Mouse (Mus musculus) induced T-regulatory cell, adult 2 months (primary cell): ENCODE data around the gene Smyd1.

Experiments used
- DNase-seq: peaks from one replicate; pipeline ENCODE4 v3.0.0-alpha.2; 2012; ENCODE audit warnings: low read depth

Gene Smyd1

DNA sequence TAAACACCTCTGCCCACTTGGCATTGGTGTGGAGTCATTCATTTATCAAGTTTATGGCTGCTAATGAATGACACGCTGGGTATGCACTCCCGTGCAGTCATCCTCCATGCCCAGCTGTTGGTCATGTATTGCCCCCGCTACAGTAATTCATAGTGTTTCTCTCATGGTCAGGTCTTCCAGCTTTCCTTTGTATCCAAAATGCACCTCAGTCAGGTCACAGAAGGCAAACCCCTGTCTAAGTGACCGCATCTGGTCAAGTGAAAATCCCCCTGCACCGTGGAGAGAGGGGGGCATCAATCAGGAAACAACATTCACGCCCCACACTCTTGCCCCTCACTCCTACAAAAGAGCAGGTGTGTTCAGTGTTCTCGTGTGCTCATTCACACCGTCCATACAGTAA, 117.9 kb downstream of the Smyd1 start:
- DNase-seq: no peak

DNA sequence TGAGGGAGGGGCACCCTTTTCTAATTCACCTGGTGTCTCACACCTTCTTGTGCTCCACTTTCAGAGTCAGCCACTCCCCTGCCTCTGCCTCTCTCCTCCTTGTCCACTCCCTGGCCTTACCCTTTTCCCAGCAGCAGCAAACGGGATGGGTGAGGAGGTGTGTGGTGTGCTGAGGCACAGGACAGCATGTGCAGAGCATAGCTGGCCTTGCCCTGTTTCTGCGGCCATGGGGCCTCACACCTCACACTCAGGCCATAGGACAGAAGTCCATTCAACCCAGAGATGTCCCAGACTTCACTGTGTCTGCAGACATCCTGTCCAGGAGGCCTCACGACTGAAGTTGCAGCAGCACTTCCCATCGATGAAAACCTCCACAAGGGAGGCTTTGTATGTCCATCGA, 118.4 kb downstream of the Smyd1 start:
- no peak for DNase-seq

DNA sequence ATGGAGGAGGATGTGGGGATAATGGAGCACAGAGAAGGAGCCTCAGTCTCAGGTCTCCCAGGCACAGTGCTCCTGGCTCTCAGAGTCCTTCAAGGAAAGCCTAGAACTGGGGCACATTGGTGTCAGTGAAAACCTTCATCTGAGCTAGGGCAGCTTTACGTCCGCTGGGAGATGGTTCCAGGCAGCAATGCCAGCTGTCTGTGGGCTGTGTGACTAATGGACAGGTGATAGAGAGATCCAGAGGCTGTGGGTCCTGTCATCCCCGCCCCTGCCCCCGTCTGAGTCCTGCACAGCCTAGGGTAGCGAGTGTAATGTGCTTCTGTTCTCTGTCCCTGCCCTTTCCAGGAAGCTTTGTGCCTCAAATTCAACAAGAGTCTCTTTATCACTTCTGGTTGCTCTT, 120.1 kb downstream of the Smyd1 start:
- no peak for DNase-seq

DNA sequence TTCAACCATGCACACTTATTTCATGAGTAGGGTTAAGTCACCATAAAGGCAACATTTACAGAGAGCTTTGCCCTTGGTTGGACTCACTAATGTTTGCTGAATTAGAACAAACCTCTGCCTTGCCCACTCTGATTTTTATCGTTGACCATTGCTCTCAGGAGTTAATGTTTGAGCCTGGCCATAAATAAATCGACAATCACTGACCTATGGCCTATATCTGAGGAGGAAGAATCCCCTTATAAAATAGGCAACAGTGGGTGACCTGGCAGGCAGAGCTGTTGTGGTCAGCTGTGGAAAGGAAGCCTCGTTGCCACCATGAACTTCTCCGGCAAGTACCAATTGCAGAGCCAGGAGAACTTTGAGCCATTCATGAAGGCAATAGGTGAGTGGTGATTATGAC, 122.4 kb downstream of the Smyd1 start, which contains the start of gene Fabp1:
TSS of gene Fabp1 (plus strand) at position 216 of the 400 bp plus-strand sequence.
- no peak for DNase-seq

DNA sequence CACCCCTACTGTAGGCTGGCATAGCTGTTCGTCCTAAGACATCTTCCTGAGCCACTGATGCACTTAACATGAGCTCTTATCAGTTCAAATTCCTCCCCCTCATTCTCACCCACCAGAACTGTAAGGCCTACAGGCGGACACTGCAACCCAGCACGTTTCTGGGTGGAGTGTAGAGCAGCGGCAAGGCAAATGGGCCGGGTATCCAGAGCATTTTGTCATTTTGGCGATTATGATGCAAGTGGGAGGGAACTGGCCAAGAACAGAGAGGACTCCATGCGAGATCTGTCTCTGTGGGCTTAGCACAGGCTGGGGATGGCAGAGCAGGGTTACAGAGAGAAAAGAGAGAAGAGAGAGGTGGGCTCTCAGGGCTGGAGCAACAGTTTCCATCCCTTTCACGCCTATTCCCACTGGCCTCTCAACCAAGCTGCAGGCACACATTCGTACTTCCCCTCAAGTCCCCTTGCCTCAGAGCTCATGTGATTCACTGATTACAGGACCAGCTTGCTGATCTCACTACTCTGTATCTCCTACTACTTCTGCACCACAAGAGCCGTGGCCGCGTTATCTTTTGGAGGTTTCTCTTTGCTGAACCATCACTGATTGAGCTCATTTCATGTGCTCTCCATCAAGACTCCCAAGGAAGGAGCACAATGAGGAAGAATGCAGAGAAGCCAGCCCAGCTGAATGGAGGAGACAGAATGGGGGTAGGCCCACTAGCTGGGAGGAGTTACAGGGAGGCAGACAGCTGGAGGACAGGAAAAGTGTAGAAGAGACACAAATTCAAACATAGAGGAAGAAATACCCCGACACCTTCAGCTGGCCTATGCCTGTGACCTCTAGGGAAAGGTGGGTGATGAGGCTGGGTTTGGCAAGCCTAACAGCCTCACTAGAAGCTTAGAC, 124.1 kb downstream of the Smyd1 start:
- no peak for DNase-seq

DNA sequence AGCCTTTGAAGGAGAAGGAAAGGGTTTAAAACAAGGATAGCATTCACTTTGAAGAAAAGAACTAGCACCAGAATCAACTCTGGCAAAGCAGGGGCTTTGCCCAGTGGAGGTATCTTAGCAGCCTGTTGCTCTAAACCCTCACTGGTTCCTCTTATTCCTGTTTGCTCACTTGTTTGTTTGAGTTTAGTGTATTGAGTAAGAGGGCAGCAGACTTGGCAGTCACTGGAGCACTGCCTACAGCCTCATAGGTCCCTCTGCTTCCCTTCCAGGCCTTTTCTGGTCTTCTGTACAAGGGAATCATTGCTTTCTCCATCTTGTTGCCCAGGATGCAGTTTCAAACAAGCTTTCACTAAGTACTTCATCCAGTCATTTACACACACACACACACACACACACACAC, 125.9 kb downstream of the Smyd1 start:
- no peak for DNase-seq

DNA sequence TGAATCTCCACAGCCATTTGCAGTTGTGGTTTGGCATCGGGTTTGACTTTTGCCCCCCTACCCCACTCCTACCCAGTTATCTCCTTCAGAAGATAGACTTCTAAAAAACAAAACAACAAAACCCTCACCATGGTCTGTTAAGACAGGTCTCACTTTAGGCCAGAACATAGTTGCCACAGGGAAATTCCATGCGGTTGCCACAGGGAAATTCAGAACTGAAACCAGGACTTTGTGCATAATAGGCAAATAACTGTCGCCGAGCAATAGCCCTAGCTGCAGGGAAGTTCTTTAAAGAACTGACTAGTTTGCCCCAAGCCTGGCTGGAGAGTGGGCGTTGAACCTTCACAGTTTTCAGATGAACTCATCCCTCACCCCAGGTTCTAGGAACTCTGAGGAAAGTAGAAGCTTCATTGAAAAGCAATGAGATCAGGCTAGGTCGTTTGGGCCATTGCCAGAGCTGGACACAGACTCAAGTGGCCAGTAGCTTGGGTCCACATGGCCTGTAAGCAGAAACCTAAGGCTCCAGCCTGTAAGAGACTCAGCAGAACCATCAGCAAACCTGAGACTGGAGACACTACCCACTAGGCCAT, 128.8 kb downstream of the Smyd1 start:
- DNase-seq: no peak

DNA sequence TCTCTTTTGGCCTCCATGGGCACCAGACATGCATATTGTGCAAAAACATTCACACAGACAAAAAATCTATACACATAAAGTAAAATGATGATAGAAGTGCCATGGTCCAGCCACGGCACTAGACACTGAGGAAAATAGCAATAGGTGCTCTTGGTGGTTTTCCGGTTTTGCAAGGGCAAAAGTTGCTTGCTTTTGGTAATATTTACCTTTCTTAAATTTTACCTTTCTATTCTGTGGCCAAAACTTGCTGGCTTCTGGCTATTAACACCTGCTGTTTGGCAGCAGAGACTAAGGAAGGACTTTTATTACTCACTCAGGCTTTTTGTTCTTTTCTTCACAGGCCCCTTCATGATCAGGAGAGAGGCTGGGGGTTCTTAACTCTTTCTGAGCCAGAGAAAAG, 131.5 kb downstream of the Smyd1 start:
- DNase-seq: no peak

DNA sequence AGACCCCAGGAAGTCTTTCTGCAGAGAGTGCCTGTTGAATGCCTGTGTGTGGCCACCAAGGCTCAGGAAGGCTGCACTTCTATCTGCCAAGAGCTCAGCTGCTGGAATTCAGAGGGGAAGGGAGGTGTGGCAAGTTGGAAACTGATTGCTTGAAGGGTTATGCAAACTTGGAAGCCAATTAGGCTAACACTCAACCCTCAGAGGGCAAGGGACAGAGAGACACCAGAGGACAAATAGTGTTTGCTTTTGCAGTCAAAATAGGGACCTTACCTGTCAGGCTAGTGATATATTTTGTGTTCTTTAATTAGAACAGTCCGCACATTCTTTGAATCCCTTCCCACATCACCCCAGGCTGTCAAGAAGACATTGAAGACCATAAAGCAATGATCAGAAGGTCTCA, 132.5 kb downstream of the Smyd1 start:
- DNase-seq: no peak

DNA sequence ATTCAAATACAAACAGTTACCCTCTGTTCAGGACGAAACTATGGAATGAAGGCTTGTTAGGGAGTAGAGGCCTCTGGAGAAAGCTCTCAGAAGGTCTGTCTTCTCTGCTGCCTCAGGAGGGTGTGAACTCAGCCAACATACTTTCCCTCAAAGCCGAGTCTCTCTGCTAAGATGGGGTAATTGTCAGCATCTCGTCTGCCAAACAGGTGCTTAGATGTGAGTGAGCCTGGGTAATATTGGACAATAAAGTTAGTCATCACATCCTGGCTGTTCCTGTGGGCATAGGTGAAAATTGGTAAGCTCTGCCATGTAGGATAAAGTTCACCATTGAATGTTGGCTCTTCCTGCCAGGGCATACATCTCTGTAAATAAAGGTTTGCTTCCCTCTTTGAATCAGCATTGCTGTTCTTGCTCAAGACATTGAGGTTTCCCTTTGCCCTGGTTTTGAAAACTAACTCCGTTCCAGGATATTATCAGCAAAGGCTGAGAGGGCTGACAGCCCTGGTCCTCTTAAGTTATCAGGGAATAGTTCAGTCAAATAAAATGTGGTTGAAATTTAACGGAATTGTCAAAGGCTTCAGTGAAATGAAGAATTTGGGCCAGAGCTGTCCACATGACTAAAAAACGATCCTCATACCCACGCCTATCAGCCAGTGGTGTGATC, 137.0 kb downstream of the Smyd1 start:
- no peak for DNase-seq

DNA sequence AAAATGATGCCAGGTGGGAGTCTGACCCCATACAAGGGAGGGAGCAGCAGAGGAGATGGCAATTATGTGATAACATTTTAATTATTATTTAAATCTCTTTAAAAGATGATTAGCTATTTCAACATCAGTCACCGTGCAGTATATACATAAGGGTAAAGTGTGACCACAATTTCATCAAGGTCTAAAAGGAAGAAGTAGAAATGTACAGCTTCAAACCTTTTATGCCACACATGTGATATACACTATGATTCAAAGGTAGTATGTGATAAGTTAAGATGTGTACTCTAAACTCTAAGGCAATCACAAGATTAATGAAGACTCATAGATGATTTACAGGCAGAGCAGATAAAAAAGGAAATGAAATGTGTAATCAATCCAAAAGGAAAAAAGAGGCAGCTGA, 141.4 kb downstream of the Smyd1 start:
- DNase-seq: no peak

DNA sequence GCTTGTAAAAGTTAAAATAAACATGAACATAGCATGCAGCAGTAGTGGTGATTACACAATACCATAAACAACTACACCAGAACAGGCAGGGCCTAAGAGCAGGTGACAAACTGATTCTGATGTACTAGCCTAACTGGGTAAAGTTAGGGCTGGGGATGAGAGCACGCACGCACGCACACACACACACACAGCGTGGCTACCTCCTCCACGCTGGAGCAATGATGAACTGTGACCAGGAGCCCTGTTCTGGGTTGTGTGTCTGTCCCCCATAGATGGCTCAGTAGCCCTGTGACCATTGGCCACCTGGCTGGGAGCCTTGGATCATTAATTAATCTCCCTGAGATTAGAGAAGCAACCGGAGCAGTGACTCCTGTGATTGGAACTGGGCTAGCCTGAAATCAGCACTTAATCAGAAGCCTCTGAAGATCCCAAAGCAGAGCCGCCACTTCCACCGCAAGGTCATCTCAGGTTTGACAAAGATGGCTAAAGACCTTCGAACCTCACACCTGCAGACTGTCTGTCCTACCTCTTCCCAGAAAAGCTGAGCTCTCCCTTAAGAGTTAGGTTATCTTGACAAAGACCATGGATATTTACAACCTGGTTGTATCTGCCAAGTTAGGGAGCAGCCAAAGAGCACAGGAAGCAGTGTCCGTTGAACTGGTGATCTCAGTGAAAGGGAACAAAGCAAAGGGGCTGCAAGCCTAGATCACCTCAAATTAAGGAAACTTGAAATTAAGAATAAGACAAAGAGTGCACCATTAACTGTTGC, 149.0 kb downstream of the Smyd1 start:
- no peak for DNase-seq

DNA sequence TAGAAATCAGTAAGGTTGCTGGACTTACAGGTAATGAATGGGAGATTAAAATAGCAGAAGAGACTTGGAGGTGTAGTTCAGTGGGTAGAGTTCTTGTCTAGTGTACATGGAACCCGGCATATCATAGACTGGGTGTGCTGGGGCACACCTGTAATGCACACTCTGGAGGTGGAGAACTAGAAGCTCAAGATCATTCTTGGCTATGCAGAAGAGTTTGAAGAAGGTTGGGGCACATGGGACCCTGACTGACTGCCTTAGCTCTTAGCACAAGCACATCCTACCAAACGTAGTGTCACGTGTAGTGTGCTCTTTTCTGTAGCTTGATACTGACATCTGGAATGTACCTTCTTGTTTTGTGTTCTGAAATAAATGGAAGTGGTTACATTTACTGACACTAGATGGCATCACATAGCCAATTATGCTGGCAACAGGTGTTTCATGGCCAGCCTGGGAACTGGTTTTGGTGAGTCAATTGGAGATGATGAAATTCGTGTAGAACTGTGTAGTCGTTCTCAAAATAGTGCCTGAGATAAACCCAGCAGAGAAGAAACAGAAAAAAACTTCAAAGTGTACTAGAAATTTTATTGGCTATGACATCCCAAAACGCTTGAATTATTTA, 155.4 kb downstream of the Smyd1 start:
- peak; percentile 68 for DNase-seq

DNA sequence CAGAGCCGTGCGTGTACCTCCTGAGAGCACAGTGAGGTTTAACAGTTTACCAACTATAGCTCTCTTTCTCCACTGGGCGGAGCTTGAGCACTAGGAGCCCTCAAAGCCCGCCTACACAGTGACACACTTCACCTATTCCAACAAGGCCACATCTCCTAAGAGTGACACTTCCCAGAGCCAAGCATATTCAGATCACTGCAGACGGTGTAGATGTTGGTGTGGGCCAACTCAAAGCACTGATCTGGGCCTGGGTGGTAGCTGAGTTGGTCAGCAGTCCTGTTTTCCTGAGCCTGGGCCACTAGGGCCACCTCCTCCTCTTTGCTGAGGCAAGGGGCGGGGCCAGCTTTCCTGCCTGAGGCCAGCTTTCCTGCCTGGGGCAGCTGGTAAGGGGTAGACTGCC, 157.6 kb downstream of the Smyd1 start:
- DNase-seq: no peak
